Mouse (Mus musculus): ENCODE measurements around the gene Eif1b. TPM values are rescaled to one million over a fixed set of nuclear protein-coding genes. Genes with fewer than 3 reads are reported as not detected.

The Eif1b gene
- total and polyA plus RNA-seq, 3 experiments = 30.1 to 75.9 (median 56.8) TPM

- H3K27ac ChIP-seq (ENCODE audit: insufficient read depth, low read depth) = no peak overlapping the region
- no peak overlapping the region for H3K4me2 ChIP-seq (ENCODE audit: insufficient read depth, low read depth, poor library complexity, severe bottlenecking)
- in situ Hi-C loops (cut with MboI; ENCODE audit: low pct_ligation_motif_present, low pct_unique_long_range_greater_than_20kb, low sequenced_read_pairs) = loop anchor here (5.0 kb wide), 1 partner anchor 63 kb away; no protein-coding TSS in a partner anchor
- peaks cover 21% of the 10 kb centered on the region for H3K9me3 ChIP-seq (replicated peaks; ENCODE audit: low read length)
- peaks cover 0 to 7% of the 10 kb centered on the region in 2 experiments; a peak in 2 of 4 replicates for H3K4me1 ChIP-seq (ENCODE audit: control insufficient read depth in 1 of 2, insufficient read depth in 2 of 2)
- no peak for DNase-seq (ENCODE audit: extremely low read depth)
- H3K27me3 ChIP-seq (replicated peaks) = peaks cover 5% of the 10 kb centered on the region
- TF ChIP-seq NELFE (IDR thresholded peaks at IDR 0.05; ENCODE audit: low read depth, low read length) (no peak), TBP (conservative IDR thresholded peaks at IDR 0.05; ENCODE audit: low read depth, low read length) (no peak), ZC3H11A (IDR thresholded peaks at IDR 0.05; ENCODE audit: low read depth, low read length) (no peak), USF2 (conservative IDR thresholded peaks at IDR 0.05; ENCODE audit: low read depth, low read length) (no peak), NRF1 (IDR thresholded peaks at IDR 0.05; ENCODE audit: low read depth, low read length) (no peak), CTCF (conservative IDR thresholded peaks at IDR 0.05 in 1 of 2, IDR thresholded peaks at IDR 0.05 in 1 of 2; ENCODE audit: low read depth in 2 of 2, low read length in 2 of 2) (no peak), MXI1 (IDR thresholded peaks at IDR 0.05; ENCODE audit: low read depth, low read length) (no peak), TCF12 (IDR thresholded peaks at IDR 0.05; ENCODE audit: low read depth, low read length) (no peak), PAX5 (IDR thresholded peaks at IDR 0.05; ENCODE audit: low read length) (no peak), JUN (IDR thresholded peaks at IDR 0.05; ENCODE audit: insufficient read depth, low read depth, low read length) (no peak), CHD1 (IDR thresholded peaks at IDR 0.05; ENCODE audit: low read depth, low read length) (no peak), ELF1 (IDR thresholded peaks at IDR 0.05; ENCODE audit: low read depth, low read length) (no peak), BHLHE40 (IDR thresholded peaks at IDR 0.05; ENCODE audit: low read depth, low read length) (no peak)
- no peak overlapping the region for H3K9ac ChIP-seq (ENCODE audit: insufficient read depth, low read depth)
- no peaks in the 10 kb centered on the region for H3K79me2 ChIP-seq (replicated peaks; ENCODE audit: control insufficient read depth, extremely low read depth, insufficient read depth, poor library complexity, severe bottlenecking)
- dilution Hi-C loops (cut with MboI; ENCODE audit: extremely low pct_ligation_motif_present, extremely low pct_unique_long_range_greater_than_20kb, low sequenced_read_pairs) = no loop called here
- H3K4me3 ChIP-seq (replicated peaks in 1 of 3; ENCODE audit: low read depth in 2 of 3, low read length in 2 of 3, poor library complexity in 1 of 3) = no peak overlapping the region
- no peaks in the 10 kb centered on the region for H3K36me3 ChIP-seq (replicated peaks in 1 of 2; ENCODE audit: control insufficient read depth in 1 of 2, insufficient read depth in 1 of 2, low read length in 1 of 2)
Measured at GRCm38 (mm10) chr9:120504423-120504822, 12.4 kb downstream of the Eif1b start.

GRCm38 (mm10) chr9:120511781-120512180 lies 19.7 kb downstream of the Eif1b start:
- no peak for DNase-seq (ENCODE audit: extremely low read depth)
- Histone ChIP-seq H3K4me2 (ENCODE audit: insufficient read depth, low read depth, poor library complexity, severe bottlenecking) (no peak overlapping the region), H3K36me3 (replicated peaks in 1 of 2; ENCODE audit: control insufficient read depth in 1 of 2, insufficient read depth in 1 of 2, low read length in 1 of 2) (no peaks in the 10 kb centered on the region), H3K4me1 (ENCODE audit: control insufficient read depth in 1 of 2, insufficient read depth in 2 of 2) (no peaks in the 10 kb centered on the region), H3K9me3 (replicated peaks; ENCODE audit: low read length) (peaks cover 24% of the 10 kb centered on the region), H3K4me3 (replicated peaks in 1 of 3; ENCODE audit: low read depth in 2 of 3, low read length in 2 of 3, poor library complexity in 1 of 3) (no peak overlapping the region), H3K79me2 (replicated peaks; ENCODE audit: control insufficient read depth, extremely low read depth, insufficient read depth, poor library complexity, severe bottlenecking) (no peaks in the 10 kb centered on the region), H3K9ac (ENCODE audit: insufficient read depth, low read depth) (no peak overlapping the region), H3K27me3 (replicated peaks) (peaks cover 15% of the 10 kb centered on the region), H3K27ac (ENCODE audit: insufficient read depth, low read depth) (no peak overlapping the region)
- dilution Hi-C loops (cut with MboI; ENCODE audit: extremely low pct_ligation_motif_present, extremely low pct_unique_long_range_greater_than_20kb, low sequenced_read_pairs) = no loop called here
- TF ChIP-seq CTCF (conservative IDR thresholded peaks at IDR 0.05 in 1 of 2, IDR thresholded peaks at IDR 0.05 in 1 of 2; ENCODE audit: low read depth in 2 of 2, low read length in 2 of 2) (peak; percentile 56 to 89), SMC3 (IDR thresholded peaks at IDR 0.05; ENCODE audit: low read depth, low read length) (peak; percentile 39), POLR2A (IDR thresholded peaks at IDR 0.05; ENCODE audit: low read depth, low read length) (no peak)
- in situ Hi-C loops (cut with MboI; ENCODE audit: low pct_ligation_motif_present, low pct_unique_long_range_greater_than_20kb, low sequenced_read_pairs) = no loop called here

DNA sequence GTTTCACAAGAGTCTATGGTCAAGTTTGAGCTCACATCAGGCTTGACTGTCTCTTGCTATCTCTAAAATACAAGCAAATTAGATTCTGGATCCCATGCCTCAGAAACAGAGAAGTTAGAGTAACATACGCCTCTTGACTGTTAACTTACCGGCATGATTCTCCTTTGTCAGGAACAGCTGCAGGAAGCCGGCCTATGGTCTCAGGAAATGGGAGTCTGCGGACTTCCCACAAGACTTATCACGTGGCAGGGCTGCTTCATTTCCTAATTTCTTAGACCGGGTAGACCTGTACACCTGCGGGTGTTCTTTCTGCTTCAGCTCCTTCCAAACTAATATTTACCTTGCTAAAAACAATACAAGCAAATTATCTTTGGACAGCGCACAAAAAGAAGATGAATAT lies 24.7 kb downstream of the Eif1b start:
- H3K79me2 ChIP-seq (replicated peaks; ENCODE audit: control insufficient read depth, extremely low read depth, insufficient read depth, poor library complexity, severe bottlenecking) = no peaks in the 10 kb centered on the region
- DNase-seq (ENCODE audit: extremely low read depth) = no peak
- no peak overlapping the region for H3K27ac ChIP-seq (ENCODE audit: insufficient read depth, low read depth)
- dilution Hi-C loops (cut with MboI; ENCODE audit: extremely low pct_ligation_motif_present, extremely low pct_unique_long_range_greater_than_20kb, low sequenced_read_pairs) (no loop called here), in situ Hi-C loops (cut with MboI; ENCODE audit: low pct_ligation_motif_present, low pct_unique_long_range_greater_than_20kb, low sequenced_read_pairs) (no loop called here)
- H3K9me3 ChIP-seq (replicated peaks; ENCODE audit: low read length) = peaks cover 13% of the 10 kb centered on the region
- TF ChIP-seq CTCF (conservative IDR thresholded peaks at IDR 0.05 in 1 of 2, IDR thresholded peaks at IDR 0.05 in 1 of 2; ENCODE audit: low read depth in 2 of 2, low read length in 2 of 2) (no peak), KAT2A (IDR thresholded peaks at IDR 0.05; ENCODE audit: insufficient replicate concordance, low read length) (no peak), ZC3H11A (IDR thresholded peaks at IDR 0.05; ENCODE audit: low read depth, low read length) (no peak), POLR2AphosphoS2 (IDR thresholded peaks at IDR 0.05; ENCODE audit: low read depth, low read length) (no peak), ZNF384 (IDR thresholded peaks at IDR 0.05; ENCODE audit: low read depth, low read length) (no peak), ELF1 (IDR thresholded peaks at IDR 0.05; ENCODE audit: low read depth, low read length) (no peak), BHLHE40 (IDR thresholded peaks at IDR 0.05; ENCODE audit: low read depth, low read length) (no peak), GABPA (IDR thresholded peaks at IDR 0.05; ENCODE audit: insufficient replicate concordance, low read depth, low read length) (no peak), PAX5 (IDR thresholded peaks at IDR 0.05; ENCODE audit: low read length) (no peak), RCOR1 (conservative IDR thresholded peaks at IDR 0.05; ENCODE audit: low read depth, low read length) (no peak), SIN3A (IDR thresholded peaks at IDR 0.05; ENCODE audit: low read length) (no peak)
- peaks cover 6% of the 10 kb centered on the region for H3K27me3 ChIP-seq (replicated peaks)
- H3K4me3 ChIP-seq (replicated peaks in 1 of 3; ENCODE audit: low read depth in 2 of 3, low read length in 2 of 3, poor library complexity in 1 of 3) = no peak overlapping the region
- H3K4me1 ChIP-seq (ENCODE audit: control insufficient read depth in 1 of 2, insufficient read depth in 2 of 2) = peaks cover 0 to 9% of the 10 kb centered on the region in 2 experiments; a peak in 2 of 4 replicates
- no peak overlapping the region for H3K9ac ChIP-seq (ENCODE audit: insufficient read depth, low read depth)
- H3K4me2 ChIP-seq (ENCODE audit: insufficient read depth, low read depth, poor library complexity, severe bottlenecking) = no peak overlapping the region
- no peaks in the 10 kb centered on the region for H3K36me3 ChIP-seq (replicated peaks in 1 of 2; ENCODE audit: control insufficient read depth in 1 of 2, insufficient read depth in 1 of 2, low read length in 1 of 2)

Data from CH12.LX (cell line).